Mouse (Mus musculus): Measurements from ENCODE around the gene Fdxacb1.

Fdxacb1 gene

DNA sequence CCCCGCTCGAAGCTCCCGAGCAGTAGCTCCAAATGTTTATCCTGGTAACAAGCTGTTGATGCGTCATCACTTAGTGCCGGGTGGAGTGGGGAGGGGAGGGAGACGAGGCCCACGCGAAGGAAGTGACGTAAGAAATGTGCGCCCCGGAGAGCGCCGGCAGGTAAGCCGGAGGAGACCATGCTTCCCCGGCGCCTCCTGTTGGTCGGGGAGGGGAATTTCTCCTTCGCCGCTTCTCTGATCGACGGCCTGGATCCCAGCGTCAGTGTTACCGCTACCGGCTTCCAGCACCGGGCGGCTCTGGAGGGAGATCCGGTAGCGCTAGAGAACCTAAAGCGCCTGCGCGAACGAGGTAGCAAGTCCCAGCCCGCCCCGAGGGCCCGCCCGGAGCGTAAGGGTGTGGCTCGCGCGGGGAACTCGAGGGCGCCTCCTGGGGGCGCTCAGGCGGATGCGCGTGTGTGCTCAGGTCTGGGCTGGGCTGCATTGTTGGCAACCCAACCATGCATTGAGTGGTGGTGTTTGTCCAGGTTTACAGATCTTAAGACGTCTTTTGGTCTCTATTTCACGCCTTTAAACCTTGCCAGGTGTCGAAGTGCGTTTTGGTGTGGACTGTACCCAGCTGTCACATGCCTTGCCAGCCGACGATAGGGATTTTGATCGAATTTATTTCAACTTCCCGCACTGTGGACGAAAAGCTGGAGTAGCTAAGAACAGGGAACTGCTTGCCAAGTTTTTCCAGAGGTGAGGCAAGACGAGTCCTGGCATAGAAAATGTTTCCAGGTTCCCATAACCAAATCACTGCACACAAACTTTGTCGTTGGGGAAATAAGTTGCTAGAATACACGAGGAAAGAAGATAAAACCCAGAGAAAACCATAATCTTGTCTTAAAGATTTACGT, at the start of gene Fdxacb1:
Gene Fdxacb1 (plus strand): TSS at position 130 of the 896 bp plus-strand sequence.
- peak; percentile 100 for DNase-seq (ENCODE audit: low read depth, low spot score)

DNA sequence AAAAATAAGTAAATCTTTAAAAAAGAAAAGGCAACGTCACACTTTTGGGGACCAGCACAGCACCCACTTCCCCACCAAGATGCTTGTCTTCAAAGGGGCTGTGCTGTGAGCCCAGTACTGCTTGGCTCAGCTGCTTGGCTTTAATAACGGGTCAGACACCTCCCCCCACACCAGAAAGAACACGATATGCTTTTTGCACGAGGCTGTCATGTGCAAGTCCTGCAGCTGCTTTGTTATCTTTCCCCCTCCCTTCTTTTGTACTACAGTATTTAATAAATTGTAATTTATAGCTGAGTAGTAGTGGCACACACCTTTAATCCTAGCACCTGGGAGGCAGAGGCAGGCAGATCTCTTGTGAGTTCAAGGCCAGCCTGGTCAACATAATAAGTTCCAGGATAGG, 49.2 kb upstream of the Fdxacb1 start:
- DNase-seq (ENCODE audit: low read depth, low spot score): no peak

DNA sequence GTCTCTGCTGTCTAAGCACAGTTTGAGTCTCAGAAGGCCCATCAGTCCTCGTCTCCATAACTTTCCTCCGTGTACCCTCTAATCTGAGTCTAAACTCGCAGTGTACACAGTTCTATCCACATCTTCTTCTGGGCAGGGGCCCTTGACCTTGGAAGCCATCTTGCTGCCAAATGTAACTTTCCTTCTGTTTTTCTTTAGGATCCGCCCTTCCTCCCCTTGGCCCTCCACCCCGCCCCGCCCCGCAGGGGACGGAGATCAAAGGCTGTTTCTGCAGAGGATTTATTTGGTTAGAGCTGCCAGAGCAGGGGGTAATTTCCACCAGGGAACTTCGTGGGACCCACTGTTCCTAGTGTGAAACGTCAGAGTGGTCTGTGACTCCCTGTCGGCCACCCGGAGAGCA, 47.0 kb upstream of the Fdxacb1 start:
- DNase-seq (ENCODE audit: low read depth, low spot score): no peak

DNA sequence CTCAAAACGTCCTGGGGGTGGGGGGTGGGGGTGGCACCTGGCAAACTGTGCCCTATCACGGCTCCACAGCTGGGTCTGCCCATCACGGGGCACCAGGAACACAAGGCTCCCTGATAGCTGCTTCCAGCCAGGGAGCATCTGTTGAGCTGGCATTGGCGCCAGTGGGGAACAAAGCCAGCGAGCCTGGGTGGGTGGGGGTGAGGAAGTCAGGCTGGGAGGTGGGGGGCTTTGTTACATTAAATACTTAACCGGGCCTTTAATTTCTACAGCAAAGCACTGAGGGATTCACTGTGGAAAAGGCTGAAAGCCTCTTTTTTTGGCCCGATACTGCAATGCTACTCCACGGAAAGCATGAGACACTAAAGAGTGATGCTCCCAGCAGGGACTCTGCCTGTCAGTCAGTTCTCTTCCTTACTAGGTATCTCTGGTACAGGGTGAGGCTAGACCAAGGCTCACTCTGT, 45.6 kb upstream of the Fdxacb1 start:
- DNase-seq (ENCODE audit: low read depth, low spot score): no peak

DNA sequence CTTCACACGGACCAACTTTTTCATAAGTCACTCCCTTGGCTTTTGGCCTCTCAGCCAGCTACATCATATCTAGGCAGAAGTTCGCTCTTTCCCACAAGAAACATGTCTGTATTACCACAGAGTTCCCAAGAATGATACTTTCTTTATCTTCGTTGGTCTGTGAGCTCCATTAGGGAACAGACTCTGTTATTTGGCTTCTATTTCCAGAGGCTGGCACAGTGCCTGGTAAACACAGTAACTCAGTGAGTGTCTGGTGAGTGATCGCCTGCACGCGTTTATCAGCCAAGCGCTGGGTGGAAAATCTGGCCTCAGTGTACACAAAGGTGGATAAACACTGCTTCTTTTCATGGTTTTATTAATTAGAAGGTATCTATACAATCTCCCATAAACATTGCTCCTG, 44.6 kb upstream of the Fdxacb1 start:
- no peak for DNase-seq (ENCODE audit: low read depth, low spot score)

DNA sequence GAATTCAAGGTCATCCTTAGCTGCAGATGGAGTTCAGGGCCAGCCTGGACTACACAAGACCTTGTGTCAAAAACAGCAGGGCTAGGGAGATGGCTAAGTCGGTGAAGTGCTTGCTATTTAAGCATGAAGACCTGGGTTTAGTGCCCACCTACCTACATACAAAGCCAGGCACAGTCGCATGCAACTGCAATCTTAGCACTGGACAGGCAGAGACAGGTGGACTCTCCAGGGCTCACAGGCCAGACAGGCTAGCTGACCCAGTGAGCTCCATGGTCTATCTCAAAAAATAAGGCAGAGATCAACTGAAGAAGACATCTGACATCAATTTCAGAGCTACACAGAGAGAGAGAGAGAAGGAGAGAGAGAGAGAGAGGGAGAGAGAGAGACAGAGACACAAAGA, 43.9 kb upstream of the Fdxacb1 start:
- no peak for DNase-seq (ENCODE audit: low read depth, low spot score)

- DNase-seq (ENCODE audit: low read depth, low spot score): no peak
Observed at GRCm38 (mm10) chr9:50724661-50725330, 43.2 kb upstream of the Fdxacb1 start.

GRCm38 (mm10) chr9:50725921-50726590, 42.0 kb upstream of the Fdxacb1 start:
- DNase-seq (ENCODE audit: low read depth, low spot score): no peak

- no peak for DNase-seq (ENCODE audit: low read depth, low spot score)
Observed at GRCm38 (mm10) chr9:50727171-50727924, 40.7 kb upstream of the Fdxacb1 start.

GRCm38 (mm10) chr9:50727925-50728651, 39.9 kb upstream of the Fdxacb1 start:
- peak; percentile 54 for DNase-seq (ENCODE audit: low read depth, low spot score)

DNA sequence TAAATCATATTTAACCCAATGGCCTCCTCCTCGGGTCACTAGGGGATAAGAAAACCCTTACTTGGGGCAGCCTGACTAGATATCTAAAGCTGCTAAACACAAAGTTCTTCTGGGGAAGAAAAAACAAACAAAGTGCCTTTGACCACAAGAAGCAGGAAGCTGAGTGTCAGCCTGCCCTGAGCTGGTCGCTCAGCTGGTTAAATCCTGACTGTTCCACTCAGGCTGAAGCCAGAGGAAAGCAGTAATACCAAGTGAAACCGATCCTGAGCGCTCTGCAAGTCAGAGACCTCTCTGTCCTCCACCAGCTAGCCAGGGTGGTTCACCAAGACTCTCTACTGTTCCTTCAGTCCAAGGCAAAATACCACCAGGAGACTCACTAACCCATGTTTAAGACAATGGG, 38.4 kb upstream of the Fdxacb1 start:
- no peak for DNase-seq (ENCODE audit: low read depth, low spot score)

GRCm38 (mm10) chr9:50732560-50732959, 35.5 kb upstream of the Fdxacb1 start:
- no peak for DNase-seq (ENCODE audit: low read depth, low spot score)

DNA sequence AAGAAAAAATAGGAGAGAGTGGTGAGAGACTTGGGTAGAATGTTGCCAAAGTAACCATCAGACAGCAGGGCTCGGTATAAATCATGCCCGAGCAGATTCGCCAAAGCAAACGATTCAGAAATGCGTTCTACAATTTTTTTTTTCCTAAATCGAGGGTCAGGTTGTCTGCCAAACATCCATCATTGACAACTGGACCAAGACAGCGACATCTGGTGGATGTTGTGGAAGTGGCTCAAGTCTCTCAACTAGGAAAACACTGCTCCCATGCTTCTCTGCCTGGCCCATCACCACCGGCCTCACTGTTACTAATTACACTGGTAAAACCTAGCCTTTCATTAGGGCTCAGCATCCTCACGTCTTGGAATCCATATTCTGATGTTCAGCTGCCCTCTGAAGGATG, 33.0 kb upstream of the Fdxacb1 start:
- peak; percentile 55 for DNase-seq (ENCODE audit: low read depth, low spot score)

- DNase-seq (ENCODE audit: low read depth, low spot score): peak; percentile 83
Observed at GRCm38 (mm10) chr9:50738914-50739870, 28.8 kb upstream of the Fdxacb1 start, which contains the start of gene Dixdc1. Gene Dixdc1, minus strand, starts transcription at chr9:50739517.

GRCm38 (mm10) chr9:50740867-50741784, 26.9 kb upstream of the Fdxacb1 start:
- no peak for DNase-seq (ENCODE audit: low read depth, low spot score)

DNA sequence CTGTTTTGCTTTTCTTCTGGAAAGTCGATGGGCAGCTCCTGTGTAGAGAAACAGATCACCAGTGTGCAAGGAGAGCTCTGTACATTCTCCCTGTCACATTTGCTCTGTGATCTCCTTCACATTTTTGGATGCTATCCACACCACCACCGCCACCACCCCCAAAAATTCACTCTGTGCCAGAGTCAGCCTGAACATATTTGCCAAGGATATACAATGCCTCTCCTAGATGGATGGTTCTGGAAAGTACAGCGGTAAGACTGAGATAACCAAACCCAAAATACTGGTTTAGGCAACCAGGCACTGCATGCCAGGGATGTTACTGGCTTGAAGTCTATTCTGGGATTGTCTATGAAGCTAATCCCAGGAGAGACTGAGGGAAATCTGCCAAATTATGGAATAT, 25.8 kb upstream of the Fdxacb1 start:
- no peak for DNase-seq (ENCODE audit: low read depth, low spot score)

DNA sequence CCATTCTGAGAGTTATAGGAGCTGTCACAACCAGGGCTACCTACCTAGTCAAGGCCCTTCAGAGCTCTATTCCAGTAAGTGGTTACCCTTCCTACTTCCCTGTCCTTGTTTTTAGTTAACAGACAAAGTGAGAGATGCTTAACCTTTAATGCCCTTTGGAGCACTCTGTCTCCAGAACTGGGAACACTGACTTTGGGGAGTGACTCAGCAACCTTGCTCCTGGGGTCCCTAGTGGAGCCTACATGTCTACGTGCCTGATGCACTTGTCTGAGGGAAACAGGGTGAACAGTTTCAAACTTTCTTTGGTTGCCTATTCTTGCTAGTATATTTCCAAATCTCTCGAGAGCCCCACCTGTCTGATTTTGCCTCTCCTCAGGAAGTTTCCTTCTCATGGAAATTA, 25.3 kb upstream of the Fdxacb1 start:
- no peak for DNase-seq (ENCODE audit: low read depth, low spot score)

GRCm38 (mm10) chr9:50745806-50746205, 22.2 kb upstream of the Fdxacb1 start:
- DNase-seq (ENCODE audit: low read depth, low spot score): no peak
